Mouse (Mus musculus) thymus, adult 2 months (tissue): Measurements from ENCODE around the gene Cdc14b. TPM values are rescaled to one million over a fixed set of nuclear protein-coding genes. Genes with fewer than 3 reads are reported as not detected.
A peak's percentile ranks its signal among the peaks of the same experiment; 100 is the strongest.

Experiments
- DNase-seq: peaks from one replicate; pipeline ENCODE4 v3.0.0; 2021
- H3K27ac ChIP-seq: fragments of 200-500 bp; 2 replicates; pipeline ENCODE4 v1.5.1; 2012; ENCODE audit warnings: low read length, control low read depth; ENCODE audit not compliant: control insufficient read depth, insufficient read depth
- H3K27me3 ChIP-seq: fragments of 200-500 bp; 2 replicates; pipeline ENCODE4 v1.6.1; 2012; ENCODE audit warnings: mild to moderate bottlenecking, low read length, moderate library complexity, mixed read lengths; ENCODE audit not compliant: control insufficient read depth, insufficient read depth
- H3K36me3 ChIP-seq: fragments of 200-500 bp; 2 replicates; pipeline ENCODE4 v1.6.1; 2012; ENCODE audit warnings: mild to moderate bottlenecking, low read length, moderate library complexity; ENCODE audit not compliant: control insufficient read depth, insufficient read depth
- H3K4me1 ChIP-seq: fragments of 200-500 bp; replicated peaks from 2 replicates; pipeline ENCODE4 v1.6.1; 2012; ENCODE audit warnings: low read length; ENCODE audit not compliant: control insufficient read depth, insufficient read depth
- H3K4me3 ChIP-seq: fragments of 200-500 bp; 2 replicates; pipeline ENCODE4 v1.5.1; 2012; ENCODE audit warnings: mild to moderate bottlenecking, low read length, control low read depth, moderate library complexity; ENCODE audit not compliant: control insufficient read depth, insufficient read depth
- CTCF ChIP-seq: fragments of 200-500 bp; IDR thresholded peaks from 2 replicates; pipeline ENCODE4 v1.5.1; 2012; ENCODE audit warnings: mild to moderate bottlenecking, control low read depth, low read length, moderate library complexity, borderline replicate concordance; ENCODE audit not compliant: control insufficient read depth, poor library complexity, insufficient read depth; ENCODE audit errors: extremely low read depth
- POLR2A ChIP-seq: fragments of 200-500 bp; IDR thresholded peaks from 2 replicates; pipeline ENCODE4 v1.6.1; 2012; ENCODE audit warnings: mild to moderate bottlenecking, low read length, control low read depth, moderate library complexity; ENCODE audit not compliant: control insufficient read depth, poor library complexity, insufficient read depth; ENCODE audit errors: extremely low read depth
- WGBS: fragments of 180-500 bp; shearing (Covaris S2); methylation state at CpG from one replicate; pipeline ENCODE4 v1.1.7; 2018; 5-methylcytosine and 5-hydroxymethylcytosine counted together
- polyA plus RNA-seq: library from polyadenylated mRNA; depleted of rRNA; stranded (reverse); fragments of >200 nt; gene quantifications from 2 replicates; pipeline ENCODE4 v1.2.3, GENCODE M21; 2012

Gene Cdc14b
- polyA plus RNA-seq, 1 experiment, result 3.2 TPM

- DNase-seq, result no peak
- H3K4me1 ChIP-seq, result peaks cover 4% of the 10 kb centered on the region
- H3K4me3 ChIP-seq, result no peak overlapping the region
- no peak overlapping the region for H3K27ac ChIP-seq
- H3K36me3 ChIP-seq, result no peaks in the 10 kb centered on the region
- TF ChIP-seq POLR2A (no peak), CTCF (no peak)
- H3K27me3 ChIP-seq, result no peaks in the 10 kb centered on the region
- 96% methylated on average over 4 of the region's 4 CpGs for WGBS
These were observed 42.0 kb downstream of the Cdc14b start for GRCm38 (mm10) chr13:64233139-64233538.

- TF ChIP-seq POLR2A (no peak), CTCF (no peak)
- Histone ChIP-seq H3K27ac (no peak overlapping the region), H3K27me3 (no peaks in the 10 kb centered on the region), H3K4me3 (no peak overlapping the region), H3K36me3 (no peaks in the 10 kb centered on the region), H3K4me1 (peaks cover 4% of the 10 kb centered on the region)
- no peak for DNase-seq
- WGBS, result 91% methylated on average over 4 of the region's 4 CpGs
These were observed 48.4 kb downstream of the Cdc14b start for GRCm38 (mm10) chr13:64226725-64227124.

GRCm38 (mm10) chr13:64225738-64226137, 49.4 kb downstream of the Cdc14b start:
- Histone ChIP-seq H3K27me3 (no peaks in the 10 kb centered on the region), H3K4me1 (peaks cover 4% of the 10 kb centered on the region), H3K4me3 (no peak overlapping the region), H3K36me3 (no peaks in the 10 kb centered on the region), H3K27ac (no peak overlapping the region)
- no peak for DNase-seq
- WGBS, result 95% methylated on average over 3 of the region's 3 CpGs
- TF ChIP-seq POLR2A (no peak), CTCF (no peak)

- TF ChIP-seq CTCF, result no peak
- TF ChIP-seq POLR2A, result no peak
- no peak for DNase-seq
- Histone ChIP-seq H3K4me3 (no peak overlapping the region), H3K36me3 (no peaks in the 10 kb centered on the region), H3K27ac (no peak overlapping the region), H3K27me3 (no peaks in the 10 kb centered on the region), H3K4me1 (no peaks in the 10 kb centered on the region)
- 97% methylated on average over 5 of the region's 5 CpGs for WGBS
These were observed 60.2 kb downstream of the Cdc14b start for GRCm38 (mm10) chr13:64214891-64215290.

- Histone ChIP-seq H3K36me3 (no peaks in the 10 kb centered on the region), H3K4me3 (no peak overlapping the region), H3K27ac (no peak overlapping the region), H3K4me1 (no peaks in the 10 kb centered on the region), H3K27me3 (no peaks in the 10 kb centered on the region)
- WGBS, result 88% methylated on average over 5 of the region's 5 CpGs
- TF ChIP-seq CTCF, result no peak
- TF ChIP-seq POLR2A, result no peak
- no peak for DNase-seq
These were observed 63.0 kb downstream of the Cdc14b start for GRCm38 (mm10) chr13:64211995-64212603.

- no peak for DNase-seq
- WGBS, result 95% methylated on average over 6 of the region's 6 CpGs
- Histone ChIP-seq H3K27ac (no peak overlapping the region), H3K4me1 (no peaks in the 10 kb centered on the region), H3K36me3 (no peaks in the 10 kb centered on the region), H3K4me3 (no peak overlapping the region), H3K27me3 (no peaks in the 10 kb centered on the region)
- TF ChIP-seq CTCF (no peak), POLR2A (no peak)
These were observed 66.9 kb downstream of the Cdc14b start for GRCm38 (mm10) chr13:64208146-64208545.

GRCm38 (mm10) chr13:64205186-64205585, 69.9 kb downstream of the Cdc14b start:
- Histone ChIP-seq H3K4me1 (no peaks in the 10 kb centered on the region), H3K4me3 (no peak overlapping the region), H3K27ac (no peak overlapping the region), H3K36me3 (no peaks in the 10 kb centered on the region), H3K27me3 (no peaks in the 10 kb centered on the region)
- 43% methylated on average over 2 of the region's 2 CpGs for WGBS
- DNase-seq, result peak; percentile 12
- TF ChIP-seq POLR2A (no peak), CTCF (no peak)
